Mouse (Mus musculus): ENCODE data around the gene Dcps. TPM values are rescaled to one million over a fixed set of nuclear protein-coding genes. Genes with fewer than 3 reads are reported as not detected.
A peak's percentile ranks its signal among the peaks of the same experiment; 100 is the strongest.

The Dcps gene
- polyA plus RNA-seq, 1 experiment from 2014 or later: 19.9 TPM

DNA sequence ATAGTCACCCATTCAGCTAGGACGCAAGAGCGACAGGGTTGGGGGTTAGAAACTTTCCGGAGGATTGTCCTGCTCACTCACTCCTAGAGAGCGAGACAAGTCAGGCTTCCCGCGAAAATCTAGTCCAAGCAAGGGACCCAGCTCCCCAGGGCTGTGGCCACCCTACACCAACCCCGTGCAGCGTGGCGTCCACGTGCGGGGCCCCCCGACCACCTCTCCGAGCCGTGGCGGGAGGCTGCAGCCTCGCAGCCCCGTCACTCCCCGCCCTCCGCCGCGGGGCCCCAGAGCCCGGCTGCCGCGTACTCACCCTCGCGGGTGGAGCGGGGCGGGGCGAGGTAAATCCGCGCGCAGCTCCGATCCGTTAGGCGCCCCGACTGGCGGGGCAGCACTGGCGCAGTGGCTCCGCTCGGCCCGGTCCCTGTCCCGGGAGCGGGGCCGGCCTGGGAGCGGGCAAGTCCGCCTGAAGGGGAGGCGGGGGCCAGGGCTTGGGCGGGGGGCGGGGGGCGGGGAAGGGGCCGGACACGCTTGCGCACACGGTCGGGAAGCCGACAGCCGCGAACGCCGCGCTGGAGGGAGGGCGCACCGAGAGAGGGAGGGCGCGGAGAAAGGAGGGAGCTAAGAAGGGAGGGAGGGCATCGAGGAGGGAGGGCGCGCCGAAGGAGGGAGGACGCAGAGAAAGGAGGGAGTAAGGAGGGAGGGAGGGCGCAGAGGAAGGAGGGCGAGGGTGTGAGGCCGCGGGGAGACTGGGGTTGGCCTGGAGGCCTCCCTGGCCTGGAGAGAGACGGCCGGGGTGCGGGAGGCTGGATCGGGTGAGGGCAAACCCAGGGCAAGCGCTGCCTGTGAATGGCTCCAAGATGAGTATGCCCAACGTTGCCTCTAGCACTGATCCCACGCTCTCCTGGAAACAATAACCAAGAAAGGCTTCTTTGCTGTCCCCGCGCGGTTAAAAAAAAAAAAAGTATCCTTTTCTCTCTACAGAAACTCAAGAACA is 59.2 kb downstream of the Dcps start:
- H3K36me3 ChIP-seq (ENCODE audit: inconsistent target): no peaks in the 10 kb centered on the region
- WGBS (ENCODE audit: missing documents): 1% methylated on average over 70 of the region's 84 CpGs
- peak overlapping the region; percentile 53 for H3K4me3 ChIP-seq (ENCODE audit: inconsistent target)
- peak overlapping the region; percentile 82 for H3K27ac ChIP-seq
- H3K79me2 ChIP-seq (ENCODE audit: inconsistent target): peaks cover 38% of the 10 kb centered on the region; the same call in 1 of the 2 replicates

DNA sequence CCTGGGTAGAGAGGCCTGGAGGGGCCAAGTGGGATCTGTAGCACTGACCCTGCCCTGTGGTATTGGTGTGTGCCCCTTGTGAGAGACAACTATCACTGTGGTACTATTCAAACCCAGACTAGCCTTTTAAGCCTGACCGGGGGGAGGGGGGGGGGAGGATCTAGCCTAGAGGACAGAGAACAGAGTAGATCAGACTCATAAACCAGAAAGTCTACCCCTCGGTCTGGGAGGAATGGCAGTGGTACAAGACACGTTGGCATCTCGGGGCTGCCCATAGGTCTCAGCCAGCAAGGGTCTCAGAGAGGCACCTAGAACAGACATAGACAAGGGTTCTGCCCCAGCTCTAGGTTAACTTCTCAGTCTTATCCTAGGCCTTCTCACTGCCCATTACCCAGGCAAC is 60.1 kb downstream of the Dcps start:
- Histone ChIP-seq H3K4me3 (ENCODE audit: inconsistent target) (peak overlapping the region; percentile 53), H3K36me3 (ENCODE audit: inconsistent target) (no peaks in the 10 kb centered on the region), H3K79me2 (ENCODE audit: inconsistent target) (peaks cover 47% of the 10 kb centered on the region; the same call in 1 of the 2 replicates), H3K27ac (peak overlapping the region; percentile 17; the same call in 1 of the 2 replicates)
- 12% methylated on average over 4 of the region's 4 CpGs for WGBS (ENCODE audit: missing documents)

GRCm38 (mm10) chr9:35115299-35115698 is 60.6 kb downstream of the Dcps start:
- no peaks in the 10 kb centered on the region for H3K36me3 ChIP-seq (ENCODE audit: inconsistent target)
- no peak overlapping the region for H3K27ac ChIP-seq
- no peak overlapping the region; the same call in 1 of the 2 replicates for H3K4me3 ChIP-seq (ENCODE audit: inconsistent target)
- WGBS (ENCODE audit: missing documents): 50% methylated on average over 3 of the region's 4 CpGs
- peaks cover 52% of the 10 kb centered on the region; the same call in 1 of the 2 replicates for H3K79me2 ChIP-seq (ENCODE audit: inconsistent target)

DNA sequence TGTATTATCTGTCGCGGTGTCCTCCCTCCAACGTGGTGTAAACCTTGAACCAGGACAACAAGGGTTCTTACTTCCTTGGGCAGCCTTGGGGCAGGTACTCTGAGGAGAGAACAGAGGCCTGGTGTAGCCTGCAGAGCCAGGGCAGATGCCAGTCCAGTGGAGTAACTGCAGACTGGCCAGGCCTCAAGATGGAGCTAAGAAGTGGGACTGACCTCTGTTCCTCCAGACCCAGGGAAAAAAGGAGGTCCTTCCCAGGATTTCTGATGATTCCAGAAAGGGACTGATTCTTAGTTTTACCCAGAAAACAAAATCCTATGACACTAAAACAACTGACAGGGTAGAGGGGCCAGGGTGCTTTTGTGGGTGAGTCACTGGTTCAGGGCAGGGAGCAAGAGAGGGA is 61.6 kb downstream of the Dcps start:
- no peak overlapping the region for H3K4me3 ChIP-seq (ENCODE audit: inconsistent target)
- no peak overlapping the region for H3K27ac ChIP-seq
- H3K79me2 ChIP-seq (ENCODE audit: inconsistent target): peaks cover 62% of the 10 kb centered on the region; the same call in 1 of the 2 replicates
- no peaks in the 10 kb centered on the region for H3K36me3 ChIP-seq (ENCODE audit: inconsistent target)
- WGBS (ENCODE audit: missing documents): 79% methylated on average over 3 of the region's 3 CpGs

DNA sequence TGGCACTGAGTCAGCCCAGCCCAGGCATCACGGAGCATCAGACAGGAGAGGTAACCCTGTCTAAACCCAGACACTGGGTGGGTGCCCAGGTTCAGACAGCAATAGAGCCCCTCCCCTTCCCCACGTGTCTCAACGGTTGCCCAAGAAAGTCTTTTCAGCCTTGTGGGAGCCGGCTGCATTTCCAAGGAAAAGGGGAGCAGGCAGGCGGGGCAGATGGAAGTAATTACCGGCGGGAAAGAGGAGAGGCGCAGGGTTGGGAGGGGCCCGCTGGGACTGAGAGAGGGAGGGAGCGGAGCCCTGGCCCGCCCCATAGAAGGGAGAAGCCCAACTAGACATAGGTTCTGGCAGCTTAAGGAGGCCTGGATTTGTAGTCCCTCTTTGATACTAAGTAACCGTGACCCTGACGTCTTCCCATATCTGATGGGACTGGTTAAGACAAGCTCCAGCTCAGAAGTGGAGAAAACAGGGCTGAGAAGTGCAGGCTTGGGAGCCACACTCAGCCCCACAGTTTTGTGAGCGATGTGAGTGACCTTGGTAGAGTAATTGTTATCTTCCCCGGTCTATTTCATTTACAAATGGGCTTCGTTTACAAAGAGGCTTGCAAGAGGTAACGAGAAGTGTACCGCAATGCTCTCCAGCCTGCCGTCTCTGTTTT is 63.8 kb downstream of the Dcps start:
- peaks cover 78% of the 10 kb centered on the region; the same call in 1 of the 2 replicates for H3K79me2 ChIP-seq (ENCODE audit: inconsistent target)
- 96% methylated on average over 18 of the region's 19 CpGs for WGBS (ENCODE audit: missing documents)
- H3K27ac ChIP-seq: no peak overlapping the region
- H3K36me3 ChIP-seq (ENCODE audit: inconsistent target): no peaks in the 10 kb centered on the region
- no peak overlapping the region for H3K4me3 ChIP-seq (ENCODE audit: inconsistent target)

- H3K4me3 ChIP-seq (ENCODE audit: inconsistent target): no peak overlapping the region
- H3K36me3 ChIP-seq (ENCODE audit: inconsistent target): no peaks in the 10 kb centered on the region
- peaks cover 80% of the 10 kb centered on the region; the same call in 1 of the 2 replicates for H3K79me2 ChIP-seq (ENCODE audit: inconsistent target)
- no peak overlapping the region for H3K27ac ChIP-seq
- WGBS (ENCODE audit: missing documents): 97% methylated on average over 7 of the region's 7 CpGs
Observed at GRCm38 (mm10) chr9:35111446-35111845, 64.4 kb downstream of the Dcps start.

DNA sequence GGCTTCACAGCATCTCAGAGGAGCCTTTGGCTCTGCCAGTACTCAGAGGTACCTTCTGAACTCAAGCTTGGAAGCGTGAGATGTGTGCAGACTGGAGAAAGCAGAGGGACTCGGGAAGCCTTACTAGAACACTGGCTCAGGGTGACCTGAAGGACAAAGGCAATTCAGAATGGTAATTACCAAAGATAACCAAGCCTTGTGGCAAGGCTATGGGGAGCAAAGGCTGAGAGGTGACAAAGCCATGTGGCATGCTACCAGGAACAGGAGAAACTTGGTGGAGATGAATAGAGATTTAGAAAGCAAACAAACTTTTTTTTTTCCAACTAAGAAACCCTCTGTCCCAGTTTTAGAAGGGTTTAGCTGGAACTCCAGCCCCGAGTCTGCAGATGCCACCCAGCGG is 65.3 kb downstream of the Dcps start:
- Histone ChIP-seq H3K4me3 (ENCODE audit: inconsistent target) (no peak overlapping the region), H3K27ac (no peak overlapping the region), H3K79me2 (ENCODE audit: inconsistent target) (peaks cover 83% of the 10 kb centered on the region; the same call in 1 of the 2 replicates), H3K36me3 (ENCODE audit: inconsistent target) (no peaks in the 10 kb centered on the region)
- 94% methylated on average over 4 of the region's 4 CpGs for WGBS (ENCODE audit: missing documents)

GRCm38 (mm10) chr9:35110051-35110450 is 65.8 kb downstream of the Dcps start:
- Histone ChIP-seq H3K79me2 (ENCODE audit: inconsistent target) (peaks cover 87% of the 10 kb centered on the region; the same call in 1 of the 2 replicates), H3K27ac (no peak overlapping the region), H3K36me3 (ENCODE audit: inconsistent target) (no peaks in the 10 kb centered on the region), H3K4me3 (ENCODE audit: inconsistent target) (no peak overlapping the region)
- WGBS (ENCODE audit: missing documents): 80% methylated on average over 5 of the region's 5 CpGs

DNA sequence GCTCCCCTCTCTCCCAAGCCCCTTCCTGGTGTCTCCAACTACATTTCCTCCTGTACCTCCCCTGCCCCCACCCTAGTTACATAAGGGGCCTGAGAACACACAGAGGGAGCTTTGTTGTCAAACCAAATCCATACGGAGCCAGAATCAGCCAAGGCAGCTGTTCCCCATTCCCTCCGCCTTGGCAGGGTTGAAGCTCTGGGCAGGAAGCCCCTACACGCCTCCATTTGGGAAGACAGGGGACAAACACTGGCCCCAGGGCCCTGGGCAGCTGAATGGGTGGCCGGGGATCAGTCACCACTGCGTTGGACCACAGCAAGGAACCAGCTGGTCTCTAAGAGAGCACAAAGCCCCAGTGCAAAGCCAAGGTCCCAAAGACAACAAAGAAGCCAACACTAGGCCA is 66.9 kb downstream of the Dcps start:
- H3K4me3 ChIP-seq (ENCODE audit: inconsistent target): no peak overlapping the region
- 83% methylated on average over 5 of the region's 5 CpGs for WGBS (ENCODE audit: missing documents)
- H3K79me2 ChIP-seq (ENCODE audit: inconsistent target): peaks cover 86% of the 10 kb centered on the region; the same call in 1 of the 2 replicates
- H3K27ac ChIP-seq: no peak overlapping the region
- H3K36me3 ChIP-seq (ENCODE audit: inconsistent target): no peaks in the 10 kb centered on the region

DNA sequence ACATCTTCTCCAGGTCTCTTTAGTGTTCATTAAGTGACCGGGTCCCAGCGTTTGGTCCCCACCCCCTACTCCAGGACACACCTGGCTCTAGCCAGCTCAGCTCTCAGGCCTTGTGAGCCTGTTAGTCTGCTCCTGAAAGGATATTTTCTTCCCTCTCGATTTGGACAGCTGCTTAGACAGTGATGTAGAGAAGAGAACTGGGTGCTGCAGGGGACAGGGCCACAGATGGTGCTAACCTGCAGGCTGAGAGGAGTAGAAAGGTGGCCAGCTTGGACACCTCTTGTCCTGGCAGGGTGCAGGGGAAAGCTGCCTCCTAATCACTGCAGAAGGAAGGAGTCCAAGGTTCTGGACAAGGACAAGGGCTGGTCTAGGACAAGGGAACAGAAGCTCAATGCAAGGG is 67.8 kb downstream of the Dcps start:
- no peak overlapping the region for H3K27ac ChIP-seq
- H3K36me3 ChIP-seq (ENCODE audit: inconsistent target): no peaks in the 10 kb centered on the region
- WGBS (ENCODE audit: missing documents): 88% methylated on average over 3 of the region's 3 CpGs

DNA sequence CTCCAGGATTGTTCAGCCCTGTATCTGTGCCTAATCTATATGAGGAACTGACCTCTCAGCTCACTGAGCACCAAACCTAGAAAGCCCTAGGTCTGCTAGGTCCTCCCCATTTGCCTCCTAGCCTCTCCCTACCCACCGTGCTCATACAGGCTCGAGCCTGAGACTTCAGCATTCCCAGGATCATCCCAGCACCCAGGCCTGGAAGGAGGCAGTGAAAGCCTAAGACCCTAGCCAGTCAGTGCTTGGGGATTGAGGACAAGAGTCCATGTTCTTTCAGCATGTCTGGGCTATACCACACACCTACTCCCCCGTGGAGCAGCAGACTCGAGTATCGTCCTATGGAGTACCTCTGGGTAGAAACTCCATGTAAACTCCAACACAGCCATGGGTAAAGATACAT is 68.5 kb downstream of the Dcps start:
- Histone ChIP-seq H3K4me3 (ENCODE audit: inconsistent target) (no peak overlapping the region), H3K79me2 (ENCODE audit: inconsistent target) (peaks cover 71% of the 10 kb centered on the region; the same call in 1 of the 2 replicates), H3K27ac (no peak overlapping the region), H3K36me3 (ENCODE audit: inconsistent target) (no peaks in the 10 kb centered on the region)
- WGBS (ENCODE audit: missing documents): 92% methylated on average over 5 of the region's 5 CpGs

More for the DNA sequence above, 67.8 kb downstream of the Dcps start:
- peaks cover 78% of the 10 kb centered on the region; the same call in 1 of the 2 replicates for H3K79me2 ChIP-seq (ENCODE audit: inconsistent target)
- H3K4me3 ChIP-seq (ENCODE audit: inconsistent target): no peak overlapping the region

- no peak overlapping the region for H3K27ac ChIP-seq
- H3K36me3 ChIP-seq (ENCODE audit: inconsistent target): no peaks in the 10 kb centered on the region
- H3K79me2 ChIP-seq (ENCODE audit: inconsistent target): peaks cover 59% of the 10 kb centered on the region; the same call in 1 of the 2 replicates
- no peak overlapping the region for H3K4me3 ChIP-seq (ENCODE audit: inconsistent target)
- WGBS (ENCODE audit: missing documents): 86% methylated on average over 15 of the region's 15 CpGs
Observed at GRCm38 (mm10) chr9:35105884-35106880, 69.7 kb downstream of the Dcps start.

DNA sequence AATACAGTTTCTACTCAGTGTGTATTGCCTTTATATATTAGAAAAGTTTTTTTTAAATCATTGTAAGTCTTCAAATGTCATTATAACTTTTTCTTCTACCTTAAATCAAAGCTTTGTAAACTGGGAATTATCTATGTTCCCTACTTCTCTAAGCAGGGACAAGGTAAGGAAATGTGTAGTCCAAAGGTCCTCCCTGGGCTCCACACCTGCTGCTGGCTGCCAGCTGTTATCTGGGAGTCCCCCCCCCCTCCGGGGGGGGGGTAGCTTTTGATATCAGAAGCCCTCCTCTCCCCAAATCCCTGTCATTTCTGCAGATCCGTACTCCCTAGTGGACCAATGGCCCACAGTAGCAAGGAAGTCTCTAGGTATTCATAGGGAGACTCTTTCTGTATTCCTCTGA is 70.4 kb downstream of the Dcps start:
- WGBS (ENCODE audit: missing documents): 84% methylated on average over 2 of the region's 2 CpGs
- no peak overlapping the region for H3K27ac ChIP-seq
- peaks cover 57% of the 10 kb centered on the region; the same call in 1 of the 2 replicates for H3K79me2 ChIP-seq (ENCODE audit: inconsistent target)
- no peak overlapping the region for H3K4me3 ChIP-seq (ENCODE audit: inconsistent target)
- no peaks in the 10 kb centered on the region for H3K36me3 ChIP-seq (ENCODE audit: inconsistent target)

- 98% methylated on average over 4 of the region's 4 CpGs for WGBS (ENCODE audit: missing documents)
Observed at GRCm38 (mm10) chr9:35104711-35105110, 71.2 kb downstream of the Dcps start.

More at GRCm38 (mm10) chr9:35104711-35105110, 71.2 kb downstream of the Dcps start:
- Histone ChIP-seq H3K36me3 (ENCODE audit: inconsistent target) (no peaks in the 10 kb centered on the region), H3K27ac (no peak overlapping the region), H3K79me2 (ENCODE audit: inconsistent target) (peaks cover 51% of the 10 kb centered on the region; the same call in 1 of the 2 replicates), H3K4me3 (ENCODE audit: inconsistent target) (no peak overlapping the region)

Measured in macrophage (primary cell).